Mouse (Mus musculus): ENCODE data around the gene Ssxb5. TPM values are rescaled to one million over a fixed set of nuclear protein-coding genes. Genes with fewer than 3 reads are reported as not detected.

The Ssxb5 gene
- polyA plus RNA-seq (2017; shearing (Covaris generic)) = not detected

DNA sequence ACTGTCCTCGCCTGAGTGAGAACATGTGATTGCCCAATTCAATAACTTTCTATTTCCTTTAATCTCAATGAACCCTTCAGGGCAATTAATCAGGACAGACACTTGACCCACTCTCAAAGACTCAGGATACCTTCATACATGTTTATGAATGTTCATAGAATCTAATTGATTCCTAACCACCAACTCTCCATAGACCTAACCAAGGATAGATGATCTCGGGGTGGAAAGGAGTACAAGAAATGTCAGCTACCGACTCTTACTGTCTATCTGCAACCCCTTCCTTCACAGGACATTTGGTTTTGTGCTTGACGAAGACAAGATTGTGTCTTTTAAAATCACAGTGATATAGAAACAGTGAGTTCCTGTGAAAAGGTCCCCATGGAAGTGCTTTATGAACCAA, at the start of gene Ssxb5:
Ssxb5 (plus strand) TSS at position 301 of the 400 bp plus-strand sequence.

DNA sequence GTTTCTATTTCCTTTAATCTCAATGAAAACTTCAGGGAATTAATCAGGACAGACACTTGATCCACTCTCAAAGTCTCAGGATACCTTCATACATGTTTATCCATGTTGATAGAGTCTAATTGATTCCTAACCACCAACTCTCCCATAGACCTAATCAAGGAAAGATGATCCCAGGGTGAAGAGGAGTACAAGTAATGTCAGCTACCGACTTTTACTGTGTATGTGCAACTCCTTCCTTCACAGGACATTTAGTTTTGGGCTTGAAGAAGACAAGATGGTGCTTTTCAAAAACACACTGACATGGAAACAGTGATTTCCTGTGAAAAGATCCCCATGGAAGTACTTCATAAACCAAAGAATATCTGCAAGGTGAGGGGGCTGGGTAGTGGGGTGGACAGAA, 40.2 kb downstream of the Ssxb5 start, which contains the start of gene Gm6592:
Gm6592 (plus strand) TSS at position 301 of the 400 bp plus-strand sequence.

Other genes with a start within 250 kb of the Ssxb5 start
- gene Ssxb3, start 211.9 kb upstream of the Ssxb5 start, polyA plus RNA-seq (2017; shearing (Covaris generic)) = not detected
- gene Ssxb8, start 112.8 kb upstream of the Ssxb5 start, polyA plus RNA-seq (2017; shearing (Covaris generic)) = not detected
- not detected for gene Ssx9, start 55.3 kb upstream of the Ssxb5 start, polyA plus RNA-seq (2017; shearing (Covaris generic))
- gene Gm6592, start 40.3 kb downstream of the Ssxb5 start, polyA plus RNA-seq (2017; shearing (Covaris generic)) = not detected
- gene Gm5751, start 70.6 kb downstream of the Ssxb5 start, polyA plus RNA-seq (2017; shearing (Covaris generic)) = under 1 TPM in 1 of 2 experiments, not detected in 1; 0.39 TPM
- gene B630019K06Rik, start 88.7 kb downstream of the Ssxb5 start, polyA plus RNA-seq (2017; shearing (Covaris generic)) = 1 to 10 TPM in 1 of 2 experiments, under 1 TPM in 1; 0.58 to 3.6 TPM
- not detected for gene Fthl17b, start 159.3 kb downstream of the Ssxb5 start, polyA plus RNA-seq (2017; shearing (Covaris generic))
- gene Fthl17c, start 172.9 kb downstream of the Ssxb5 start, polyA plus RNA-seq (2017; shearing (Covaris generic)) = under 1 TPM in 1 of 2 experiments, not detected in 1; 0.67 TPM
- gene Fthl17d, start 183.1 kb downstream of the Ssxb5 start, polyA plus RNA-seq (2017; shearing (Covaris generic)) = not detected
- not detected for gene Fthl17e, start 229.8 kb downstream of the Ssxb5 start, polyA plus RNA-seq (2017; shearing (Covaris generic))